Mouse (Mus musculus): ENCODE measurements around the gene Mthfd1.
"Not testable (repeated sequence)": the region's sequence is repeated elsewhere in the genome, so short reads cannot be mapped to it uniquely, and the experiment has no call there.

Gene Mthfd1

DNA sequence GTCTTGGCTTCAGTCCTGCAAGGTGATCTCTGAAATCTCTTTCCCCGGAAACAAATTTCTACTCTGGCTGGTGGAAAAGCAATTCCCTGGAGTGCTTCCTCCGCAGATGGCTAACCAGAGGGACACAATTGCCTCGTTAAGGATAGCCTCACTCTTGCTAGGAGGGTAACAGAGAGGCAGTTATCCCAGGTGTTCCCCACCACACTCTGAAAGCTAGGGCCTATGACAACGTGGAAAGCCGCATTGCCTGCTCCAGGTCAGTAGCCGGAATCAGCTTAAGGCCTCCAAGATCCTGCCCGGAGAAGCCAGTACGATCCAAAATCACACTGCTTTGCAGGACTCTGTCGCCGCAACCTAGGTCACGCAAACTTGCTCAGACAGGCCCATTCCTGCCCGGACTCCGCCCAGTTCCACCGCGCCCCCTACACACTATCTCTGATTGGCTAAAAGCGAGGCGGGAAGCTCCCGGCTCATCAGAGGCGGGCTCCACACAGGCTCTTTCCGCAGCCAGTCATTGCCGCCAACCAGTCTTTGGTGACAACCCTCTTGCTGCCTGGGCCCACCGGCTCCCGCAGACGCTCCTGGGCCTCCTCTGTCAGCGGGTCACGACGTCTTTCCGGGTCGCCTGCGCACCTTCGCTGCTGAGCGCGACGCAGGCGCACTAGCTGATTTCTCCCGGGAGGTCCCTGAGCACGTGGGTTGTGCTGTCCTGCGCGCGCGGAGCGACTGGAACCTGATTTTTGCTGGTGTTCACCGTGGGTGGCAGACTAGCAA lies at the start of gene Mthfd1:
Gene Mthfd1 (plus strand): TSS at position 574 of the 774 bp plus-strand sequence.
- in situ Hi-C loops (cut with MboI; ENCODE audit: low sequenced_read_pairs) = no loop called here

DNA sequence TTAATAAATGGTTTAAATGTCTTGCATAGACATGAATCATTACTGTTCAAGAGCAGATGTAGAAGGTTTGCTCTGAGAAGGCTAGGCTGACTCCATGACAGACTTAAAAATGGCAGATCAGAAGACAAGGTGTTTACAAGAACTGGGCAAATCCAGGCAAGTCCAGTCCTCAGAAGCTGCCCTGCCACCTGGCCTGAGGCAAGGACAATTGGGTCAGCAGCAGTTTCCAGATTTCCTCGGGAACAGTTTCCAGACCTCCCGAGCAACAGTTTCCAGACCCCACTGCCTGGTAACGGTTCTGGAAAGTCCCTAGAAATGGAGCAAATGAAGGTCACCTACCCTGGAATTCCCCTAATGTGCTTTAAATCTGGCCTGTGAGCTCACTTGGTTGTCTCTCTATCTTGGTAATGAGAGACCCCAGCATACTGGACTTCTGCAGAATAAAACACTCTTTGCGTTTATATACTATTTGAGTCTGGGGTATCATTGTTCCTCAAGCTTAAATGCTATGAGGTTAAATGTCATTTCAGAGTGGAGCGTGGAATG lies 45.6 kb upstream of the Mthfd1 start:
- in situ Hi-C loops (cut with MboI; ENCODE audit: low sequenced_read_pairs) = no loop called here

- in situ Hi-C loops (cut with MboI; ENCODE audit: low sequenced_read_pairs) = no loop called here
These were observed 40.0 kb upstream of the Mthfd1 start for GRCm38 (mm10) chr12:76215121-76215520.

- in situ Hi-C loops (cut with MboI; ENCODE audit: low sequenced_read_pairs) = no loop called here
These were observed 38.4 kb upstream of the Mthfd1 start for GRCm38 (mm10) chr12:76216716-76217115.

- in situ Hi-C loops (cut with MboI; ENCODE audit: low sequenced_read_pairs) = not testable (repeated sequence)
These were observed 33.0 kb upstream of the Mthfd1 start for GRCm38 (mm10) chr12:76222104-76222503.

GRCm38 (mm10) chr12:76230644-76231043 lies 24.5 kb upstream of the Mthfd1 start:
- in situ Hi-C loops (cut with MboI; ENCODE audit: low sequenced_read_pairs) = no loop called here

- in situ Hi-C loops (cut with MboI; ENCODE audit: low sequenced_read_pairs) = no loop called here
These were observed 19.8 kb upstream of the Mthfd1 start for GRCm38 (mm10) chr12:76235253-76235652.

- in situ Hi-C loops (cut with MboI; ENCODE audit: low sequenced_read_pairs) = no loop called here
These were observed 15.8 kb upstream of the Mthfd1 start for GRCm38 (mm10) chr12:76239145-76239838.

DNA sequence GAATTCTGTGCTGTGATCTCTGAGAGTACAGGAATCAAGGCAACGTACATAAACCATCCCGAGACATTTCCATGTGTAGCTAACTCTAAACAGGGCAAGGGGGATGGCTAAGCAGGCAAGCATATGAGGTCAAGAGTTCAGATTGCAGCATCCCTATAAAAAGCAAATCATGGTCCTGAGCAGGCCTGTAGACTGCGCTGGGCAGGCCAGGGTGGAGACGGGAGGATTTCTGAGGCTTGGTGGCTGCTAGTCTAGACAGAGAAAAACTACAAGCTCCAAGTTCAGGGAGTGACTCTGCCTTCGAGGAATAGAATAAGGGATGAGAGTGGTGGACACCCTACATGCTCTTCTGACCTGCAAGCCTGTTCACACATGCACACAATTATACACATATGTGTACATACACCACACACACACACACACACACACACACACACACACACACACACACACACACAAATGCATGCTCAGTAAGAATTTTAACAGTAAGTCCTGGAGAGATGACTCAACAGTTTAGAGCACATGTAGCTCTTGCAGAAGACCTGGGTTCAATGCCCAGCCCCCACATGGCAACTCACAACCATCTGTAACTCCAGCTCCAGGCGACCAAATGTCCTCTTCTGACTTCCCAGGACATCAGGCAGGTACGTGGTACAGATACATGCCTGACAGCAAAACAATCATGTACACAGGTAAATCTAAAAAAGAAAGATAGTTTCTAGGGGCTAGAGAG lies 15.1 kb upstream of the Mthfd1 start:
- in situ Hi-C loops (cut with MboI; ENCODE audit: low sequenced_read_pairs) = no loop called here

DNA sequence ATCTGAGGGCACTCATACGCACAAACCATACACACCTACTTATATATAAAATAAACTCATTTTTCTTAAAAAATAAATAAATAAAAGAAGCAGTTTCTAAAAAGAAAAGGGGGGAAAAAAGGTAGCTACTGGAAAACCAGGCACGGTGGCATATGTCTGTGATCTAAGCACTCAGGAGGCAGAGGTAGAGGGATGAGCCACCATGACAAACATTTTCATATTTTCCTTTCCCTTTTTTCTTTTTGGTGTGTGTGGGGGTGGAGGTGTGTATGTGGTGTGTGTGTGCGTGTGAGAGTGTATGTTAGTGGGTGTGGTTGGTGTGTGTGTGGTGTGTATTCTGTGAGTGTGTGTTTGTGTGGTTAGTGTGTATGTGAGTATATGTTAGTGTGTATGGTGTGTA lies 14.4 kb upstream of the Mthfd1 start:
- in situ Hi-C loops (cut with MboI; ENCODE audit: low sequenced_read_pairs) = no loop called here

GRCm38 (mm10) chr12:76241084-76241483 lies 14.0 kb upstream of the Mthfd1 start:
- in situ Hi-C loops (cut with MboI; ENCODE audit: low sequenced_read_pairs) = no loop called here

GRCm38 (mm10) chr12:76241833-76242232 lies 13.3 kb upstream of the Mthfd1 start:
- in situ Hi-C loops (cut with MboI; ENCODE audit: low sequenced_read_pairs) = no loop called here

GRCm38 (mm10) chr12:76244981-76245380 lies 10.1 kb upstream of the Mthfd1 start:
- in situ Hi-C loops (cut with MboI; ENCODE audit: low sequenced_read_pairs) = no loop called here

DNA sequence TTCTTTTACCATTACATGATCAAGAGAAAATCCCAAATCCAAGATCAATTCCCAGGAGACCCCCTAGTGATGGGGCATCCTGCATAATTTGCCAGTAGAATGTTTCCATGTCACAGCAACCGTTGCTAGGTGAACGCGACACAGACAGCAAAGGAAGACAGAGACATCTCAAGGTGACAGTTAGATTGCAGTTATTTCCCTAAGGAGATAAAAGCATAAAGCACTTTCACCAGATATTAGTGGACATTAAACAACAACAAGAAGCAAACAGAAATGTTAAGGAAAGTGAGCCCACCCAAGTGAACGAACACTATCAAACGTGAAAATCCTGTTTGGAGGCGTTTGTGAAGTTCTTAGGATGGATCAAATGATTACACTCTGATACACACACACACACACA lies 8.5 kb upstream of the Mthfd1 start, which contains the start of gene Tex21:
Gene Tex21 (minus strand): TSS at position 101 of the 400 bp plus-strand sequence.
- in situ Hi-C loops (cut with MboI; ENCODE audit: low sequenced_read_pairs) = no loop called here

GRCm38 (mm10) chr12:76253090-76253489 lies 2.0 kb upstream of the Mthfd1 start:
- in situ Hi-C loops (cut with MboI; ENCODE audit: low sequenced_read_pairs) = no loop called here

DNA sequence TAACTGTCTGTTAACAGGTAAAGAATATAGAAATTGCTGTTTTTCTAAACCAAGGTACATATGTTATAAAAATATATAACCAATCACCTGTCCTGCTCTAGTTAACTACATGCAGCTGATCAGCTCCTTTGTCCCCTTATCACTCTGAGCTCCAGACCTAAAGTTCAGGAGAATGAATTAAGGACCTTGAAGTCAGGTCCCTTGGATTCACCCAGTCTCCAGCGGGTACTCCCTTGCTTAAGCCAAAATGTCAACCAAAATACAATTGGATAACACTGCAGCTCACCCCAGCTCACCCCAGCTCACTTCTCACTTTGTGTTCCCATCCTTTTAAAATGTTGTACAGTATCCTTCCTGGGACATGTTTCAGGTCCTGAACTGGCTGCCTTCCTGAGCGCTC lies 1.5 kb upstream of the Mthfd1 start:
- in situ Hi-C loops (cut with MboI; ENCODE audit: low sequenced_read_pairs) = no loop called here

DNA sequence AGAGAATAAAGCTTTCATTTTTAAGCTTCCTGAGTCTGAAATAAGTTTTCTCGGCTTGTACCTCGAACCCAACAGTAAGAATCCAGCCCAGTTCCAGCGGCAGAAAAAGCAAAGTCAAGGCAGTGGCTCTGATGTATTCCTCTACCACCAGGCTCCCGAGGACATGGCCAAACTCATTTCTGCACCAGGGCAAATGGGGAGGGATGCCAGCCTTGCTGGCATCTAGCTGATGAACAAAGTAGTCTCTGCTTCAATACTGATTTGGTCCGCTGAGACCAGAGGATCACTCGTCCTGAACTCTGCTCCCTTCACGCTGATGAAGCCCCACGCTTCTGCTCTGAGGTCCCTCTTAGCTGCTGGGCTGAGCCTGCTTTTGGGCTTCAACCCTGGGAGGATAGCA lies 1.1 kb upstream of the Mthfd1 start:
- in situ Hi-C loops (cut with MboI; ENCODE audit: low sequenced_read_pairs) = no loop called here

- in situ Hi-C loops (cut with MboI; ENCODE audit: low sequenced_read_pairs) = no loop called here
These were observed 389 bp downstream of the Mthfd1 start for GRCm38 (mm10) chr12:76255499-76255875.

DNA sequence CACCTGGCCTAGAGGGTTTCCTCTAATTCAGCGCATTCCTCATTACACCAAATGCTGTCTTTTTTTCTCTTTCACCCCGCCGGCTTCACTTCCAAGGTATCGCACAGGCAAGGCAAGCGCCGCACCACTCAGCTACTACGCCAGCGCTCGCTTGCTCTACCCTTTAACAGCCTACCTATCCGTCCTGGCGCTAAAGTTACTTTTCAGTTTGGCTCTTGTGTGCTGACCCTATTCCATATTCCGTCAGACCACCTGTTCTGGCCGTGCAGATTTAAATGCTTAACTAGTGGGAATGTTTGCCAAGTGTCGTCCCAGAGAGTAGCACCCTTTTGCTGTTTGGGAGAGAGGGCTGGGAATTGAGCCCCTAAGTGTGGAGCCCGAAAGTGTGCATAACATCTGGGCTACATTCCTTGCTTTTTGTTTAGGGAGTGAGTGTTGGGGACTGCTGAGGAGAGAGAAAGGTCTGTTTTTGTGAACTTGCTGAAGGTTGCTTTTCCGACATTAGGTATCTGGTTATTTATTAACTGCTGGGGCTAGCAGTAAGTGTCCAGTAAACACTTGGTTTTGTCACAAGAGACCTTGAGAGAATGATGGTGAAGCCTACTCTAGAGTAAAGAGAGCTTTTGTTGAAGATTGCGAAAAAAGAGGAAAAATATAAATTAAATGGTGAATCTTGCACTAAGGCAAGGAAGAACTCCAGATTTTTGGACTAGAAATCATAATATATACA lies 1.2 kb downstream of the Mthfd1 start:
- in situ Hi-C loops (cut with MboI; ENCODE audit: low sequenced_read_pairs) = no loop called here

- in situ Hi-C loops (cut with MboI; ENCODE audit: low sequenced_read_pairs) = no loop called here
These were observed 5.6 kb downstream of the Mthfd1 start for GRCm38 (mm10) chr12:76260673-76261072.

- in situ Hi-C loops (cut with MboI; ENCODE audit: low sequenced_read_pairs) = no loop called here
These were observed 6.5 kb downstream of the Mthfd1 start for GRCm38 (mm10) chr12:76261556-76261955.

All from CH12F3 (cell line).